Mouse (Mus musculus): ENCODE results near the gene Adora1. TPM values are rescaled to one million over a fixed set of nuclear protein-coding genes. Genes with fewer than 3 reads are reported as not detected.

Adora1 gene
- polyA plus RNA-seq, 1 experiment, result 1.2 TPM

DNA sequence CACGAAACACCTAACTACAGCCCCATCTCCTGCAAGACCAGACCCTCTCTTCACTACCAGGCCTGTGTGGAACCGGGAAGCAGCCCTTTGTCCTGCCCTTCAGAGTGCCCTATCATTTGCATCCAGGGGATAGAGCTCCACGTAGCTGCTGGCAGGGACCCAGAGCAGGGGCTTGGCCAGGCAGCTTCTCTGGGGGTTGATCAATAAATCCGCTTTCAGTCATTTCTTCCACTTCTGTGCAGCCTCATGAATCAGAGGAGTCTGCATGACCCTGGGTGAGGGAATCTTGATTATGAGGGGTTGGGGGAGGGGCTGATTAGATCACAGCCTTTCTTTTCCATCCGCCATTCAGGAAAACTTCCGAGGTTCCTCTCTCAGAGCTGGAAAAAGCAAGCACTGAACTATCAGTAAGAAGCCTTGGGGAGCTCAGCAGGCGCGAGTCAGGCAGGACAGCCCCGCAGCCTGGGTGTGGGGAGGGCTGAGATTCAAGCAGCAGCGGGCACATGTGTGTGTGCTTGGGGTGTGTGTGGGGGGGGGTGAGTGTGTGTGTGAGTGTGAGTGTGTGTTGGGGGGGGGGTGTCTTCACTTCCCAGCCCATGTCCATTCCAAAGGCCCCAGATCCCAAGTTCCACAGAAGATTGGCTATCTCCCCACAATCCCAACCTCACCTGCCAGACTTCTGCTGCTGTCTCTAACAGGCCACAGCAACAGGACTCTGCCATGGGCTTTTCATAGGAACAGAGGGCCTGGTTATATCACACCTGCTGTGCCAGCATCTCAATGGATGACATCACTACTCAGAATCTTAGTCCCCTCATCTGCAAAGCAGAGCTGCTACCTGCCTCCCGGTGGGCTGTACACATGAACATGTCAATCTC lies 19.2 kb downstream of the Adora1 start:
- H3K4me1 ChIP-seq (ENCODE audit: control insufficient read depth, insufficient read depth, insufficient read length, low read length), result peaks cover 9% of the 10 kb centered on the region
- no peak for TF ChIP-seq POLR2A (IDR thresholded peaks at IDR 0.05; ENCODE audit: low read depth, low read length)
- no peak for TF ChIP-seq CTCF (IDR thresholded peaks at IDR 0.05; ENCODE audit: extremely low read depth, insufficient read length, insufficient replicate concordance, low read depth, low read length)
- H3K4me3 ChIP-seq (ENCODE audit: low read depth, low read length), result no peak overlapping the region
- H3K36me3 ChIP-seq (ENCODE audit: control insufficient read depth, insufficient read depth, low read length), result no peaks in the 10 kb centered on the region
- 47% methylated on average over 11 of the region's 11 CpGs for WGBS
- no peaks in the 10 kb centered on the region for H3K27me3 ChIP-seq (ENCODE audit: control insufficient read depth, insufficient read depth, low read length)
- H3K27ac ChIP-seq (ENCODE audit: insufficient read depth, low read depth, low read length), result no peak overlapping the region

DNA sequence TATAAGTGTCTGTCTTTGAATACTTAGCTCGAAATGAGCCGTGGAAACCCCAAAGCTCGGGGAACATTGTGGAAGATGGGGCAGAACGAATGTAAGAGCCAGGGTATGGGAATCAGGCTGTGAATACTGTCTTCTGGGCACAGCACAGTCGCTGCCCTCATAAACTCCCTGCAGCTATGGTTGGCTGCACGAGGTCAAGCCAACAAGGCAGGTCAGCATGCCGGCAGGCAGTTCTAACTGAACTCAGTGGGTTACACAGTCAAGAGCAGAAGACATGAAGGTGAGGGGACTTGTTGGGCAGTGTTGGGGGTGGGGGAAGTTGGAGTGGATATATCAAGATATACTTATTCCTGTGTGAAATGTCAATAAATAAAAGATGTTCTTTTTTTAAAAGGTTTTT lies 20.2 kb downstream of the Adora1 start:
- Histone ChIP-seq H3K27ac (ENCODE audit: insufficient read depth, low read depth, low read length) (no peak overlapping the region), H3K27me3 (ENCODE audit: control insufficient read depth, insufficient read depth, low read length) (no peaks in the 10 kb centered on the region), H3K36me3 (ENCODE audit: control insufficient read depth, insufficient read depth, low read length) (no peaks in the 10 kb centered on the region), H3K4me1 (ENCODE audit: control insufficient read depth, insufficient read depth, insufficient read length, low read length) (peaks cover 9% of the 10 kb centered on the region), H3K4me3 (ENCODE audit: low read depth, low read length) (no peak overlapping the region)
- 89% methylated on average over 7 of the region's 7 CpGs for WGBS
- TF ChIP-seq POLR2A (IDR thresholded peaks at IDR 0.05; ENCODE audit: low read depth, low read length) (no peak), CTCF (IDR thresholded peaks at IDR 0.05; ENCODE audit: extremely low read depth, insufficient read length, insufficient replicate concordance, low read depth, low read length) (no peak)

DNA sequence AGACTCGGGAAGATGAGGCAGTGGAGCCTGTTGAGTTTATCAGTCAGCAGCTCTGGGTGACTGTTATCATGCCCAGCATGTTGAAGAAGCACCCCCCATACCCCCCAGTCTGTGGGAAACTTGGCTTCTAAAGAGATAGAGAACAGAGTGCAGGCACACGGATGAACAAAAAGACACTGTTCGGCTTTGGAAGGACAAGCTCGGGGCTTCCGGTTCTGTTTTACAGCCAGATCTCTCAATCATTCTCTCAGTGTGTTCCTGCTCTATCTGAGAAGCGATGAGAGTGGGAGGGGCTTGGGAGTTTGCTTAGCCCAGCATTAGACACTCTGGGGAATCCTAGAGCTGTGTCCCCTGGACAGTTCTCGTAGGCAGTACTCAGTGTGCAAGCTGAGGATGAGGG lies 21.8 kb downstream of the Adora1 start:
- 57% methylated on average over 7 of the region's 7 CpGs for whole genome bisulfite sequencing
- Histone ChIP-seq H3K27me3 (ENCODE audit: control insufficient read depth, insufficient read depth, low read length) (no peaks in the 10 kb centered on the region), H3K36me3 (ENCODE audit: control insufficient read depth, insufficient read depth, low read length) (no peaks in the 10 kb centered on the region), H3K4me1 (ENCODE audit: control insufficient read depth, insufficient read depth, insufficient read length, low read length) (peaks cover 9% of the 10 kb centered on the region), H3K27ac (ENCODE audit: insufficient read depth, low read depth, low read length) (no peak overlapping the region), H3K4me3 (ENCODE audit: low read depth, low read length) (no peak overlapping the region)
- TF ChIP-seq CTCF (IDR thresholded peaks at IDR 0.05; ENCODE audit: extremely low read depth, insufficient read length, insufficient replicate concordance, low read depth, low read length) (no peak), POLR2A (IDR thresholded peaks at IDR 0.05; ENCODE audit: low read depth, low read length) (no peak)

DNA sequence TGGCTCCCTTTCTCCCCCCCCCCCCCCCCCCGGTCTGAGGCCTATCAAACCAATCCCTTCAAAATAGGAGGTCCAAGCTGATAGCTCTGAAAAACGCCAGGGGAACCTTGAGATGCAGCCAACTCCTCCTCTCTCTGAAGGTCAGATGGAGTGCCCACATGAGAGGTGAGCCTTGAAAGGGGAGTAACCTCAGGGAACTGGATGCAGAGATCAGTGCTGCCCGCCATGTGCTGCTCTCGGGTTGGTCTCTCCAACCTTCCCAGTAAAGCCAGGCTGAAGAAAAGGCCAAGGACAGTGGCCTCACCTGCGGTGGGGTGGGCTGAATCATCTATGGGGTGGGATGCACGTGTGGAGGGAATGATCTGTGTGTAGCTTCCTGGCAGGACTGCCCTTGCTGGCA lies 22.9 kb downstream of the Adora1 start:
- H3K27ac ChIP-seq (ENCODE audit: insufficient read depth, low read depth, low read length), result no peak overlapping the region
- no peaks in the 10 kb centered on the region for H3K36me3 ChIP-seq (ENCODE audit: control insufficient read depth, insufficient read depth, low read length)
- WGBS, result 80% methylated on average over 6 of the region's 6 CpGs
- H3K4me1 ChIP-seq (ENCODE audit: control insufficient read depth, insufficient read depth, insufficient read length, low read length), result peaks cover 9% of the 10 kb centered on the region
- no peak overlapping the region for H3K4me3 ChIP-seq (ENCODE audit: low read depth, low read length)
- no peaks in the 10 kb centered on the region for H3K27me3 ChIP-seq (ENCODE audit: control insufficient read depth, insufficient read depth, low read length)
- no peak for TF ChIP-seq CTCF (IDR thresholded peaks at IDR 0.05; ENCODE audit: extremely low read depth, insufficient read length, insufficient replicate concordance, low read depth, low read length)
- TF ChIP-seq POLR2A (IDR thresholded peaks at IDR 0.05; ENCODE audit: low read depth, low read length), result no peak

DNA sequence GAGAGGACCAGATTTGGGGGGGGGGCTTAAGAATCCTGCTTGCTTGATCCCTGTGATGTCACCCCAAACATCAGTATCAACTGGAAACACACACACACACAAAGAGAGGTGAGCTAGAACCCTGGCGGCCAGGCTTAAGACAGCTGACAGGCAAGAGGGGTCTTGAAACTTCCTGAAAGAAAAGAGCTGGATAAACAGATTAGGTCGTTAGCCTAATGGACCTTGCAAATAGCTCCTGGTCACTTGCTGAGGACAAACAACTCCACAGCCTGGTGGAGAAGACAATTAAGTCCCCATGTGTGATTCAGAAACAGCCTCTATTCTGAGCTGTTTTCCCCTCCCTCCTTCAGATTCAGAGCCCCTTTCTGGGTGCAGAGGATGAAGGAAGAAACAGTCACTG lies 23.6 kb downstream of the Adora1 start:
- peaks cover 6% of the 10 kb centered on the region for H3K4me1 ChIP-seq (ENCODE audit: control insufficient read depth, insufficient read depth, insufficient read length, low read length)
- H3K4me3 ChIP-seq (ENCODE audit: low read depth, low read length), result no peak overlapping the region
- no peaks in the 10 kb centered on the region for H3K36me3 ChIP-seq (ENCODE audit: control insufficient read depth, insufficient read depth, low read length)
- no peak overlapping the region for H3K27ac ChIP-seq (ENCODE audit: insufficient read depth, low read depth, low read length)
- 60% methylated on average over 2 of the region's 2 CpGs for WGBS
- H3K27me3 ChIP-seq (ENCODE audit: control insufficient read depth, insufficient read depth, low read length), result no peaks in the 10 kb centered on the region
- TF ChIP-seq CTCF (IDR thresholded peaks at IDR 0.05; ENCODE audit: extremely low read depth, insufficient read length, insufficient replicate concordance, low read depth, low read length) (no peak), POLR2A (IDR thresholded peaks at IDR 0.05; ENCODE audit: low read depth, low read length) (no peak)

GRCm38 (mm10) chr1:134211043-134211442 lies 24.2 kb downstream of the Adora1 start:
- TF ChIP-seq POLR2A (IDR thresholded peaks at IDR 0.05; ENCODE audit: low read depth, low read length) (no peak), CTCF (IDR thresholded peaks at IDR 0.05; ENCODE audit: extremely low read depth, insufficient read length, insufficient replicate concordance, low read depth, low read length) (no peak)
- no peak overlapping the region for H3K27ac ChIP-seq (ENCODE audit: insufficient read depth, low read depth, low read length)
- H3K27me3 ChIP-seq (ENCODE audit: control insufficient read depth, insufficient read depth, low read length), result no peaks in the 10 kb centered on the region
- no peak overlapping the region for H3K4me3 ChIP-seq (ENCODE audit: low read depth, low read length)
- no peaks in the 10 kb centered on the region for H3K36me3 ChIP-seq (ENCODE audit: control insufficient read depth, insufficient read depth, low read length)
- peaks cover 8% of the 10 kb centered on the region for H3K4me1 ChIP-seq (ENCODE audit: control insufficient read depth, insufficient read depth, insufficient read length, low read length)
- WGBS, result 68% methylated on average over 6 of the region's 6 CpGs

DNA sequence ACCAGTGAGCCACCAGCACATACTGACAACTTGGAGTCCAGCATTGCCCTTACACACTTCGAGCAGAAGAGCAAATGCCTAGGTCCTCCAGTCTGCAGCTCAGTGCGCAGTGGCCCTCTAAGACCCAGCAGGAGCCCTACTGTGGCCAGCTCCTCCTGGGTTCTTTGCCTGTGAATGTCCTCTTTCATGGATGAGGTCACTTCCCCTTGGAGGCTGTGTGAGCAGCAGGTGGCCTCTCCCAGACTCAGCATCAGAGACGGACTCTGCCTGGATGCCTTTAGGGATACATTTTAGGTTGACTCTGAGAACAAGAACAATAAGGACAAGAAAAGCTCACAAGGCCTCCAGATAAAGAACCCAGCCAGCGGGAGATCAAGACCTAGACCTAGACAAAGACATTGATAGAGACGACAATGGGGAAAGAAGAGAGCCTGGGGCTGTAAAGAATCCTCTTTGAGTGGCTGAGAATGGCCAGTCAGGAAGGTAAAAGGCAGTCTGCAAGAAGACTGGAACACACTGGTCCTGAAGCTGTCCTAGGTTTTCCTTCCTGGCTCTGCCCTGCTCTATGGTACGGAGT lies 25.0 kb downstream of the Adora1 start:
- peaks cover 10% of the 10 kb centered on the region for H3K4me1 ChIP-seq (ENCODE audit: control insufficient read depth, insufficient read depth, insufficient read length, low read length)
- H3K27ac ChIP-seq (ENCODE audit: insufficient read depth, low read depth, low read length), result no peak overlapping the region
- no peaks in the 10 kb centered on the region for H3K27me3 ChIP-seq (ENCODE audit: control insufficient read depth, insufficient read depth, low read length)
- H3K4me3 ChIP-seq (ENCODE audit: low read depth, low read length), result no peak overlapping the region
- 86% methylated on average over 6 of the region's 6 CpGs for WGBS
- no peak for TF ChIP-seq POLR2A (IDR thresholded peaks at IDR 0.05; ENCODE audit: low read depth, low read length)
- TF ChIP-seq CTCF (IDR thresholded peaks at IDR 0.05; ENCODE audit: extremely low read depth, insufficient read length, insufficient replicate concordance, low read depth, low read length), result no peak
- no peaks in the 10 kb centered on the region for H3K36me3 ChIP-seq (ENCODE audit: control insufficient read depth, insufficient read depth, low read length)

All from small intestine, adult 2 months (tissue).